Mouse (Mus musculus) cerebellum, adult 2 months (tissue): ENCODE measurements around the gene Lamc3. TPM values are rescaled to one million over a fixed set of nuclear protein-coding genes. Genes with fewer than 3 reads are reported as not detected.

Experiments
- DNase-seq, 2 experiments: peaks; one replicate each; pipeline ENCODE4 v3.0.0; 2021
- H3K27ac ChIP-seq: fragments of 200-500 bp; 2 replicates; pipeline ENCODE4 v1.5.1; 2012; ENCODE audit warnings: low read length, control low read depth, inconsistent platforms; ENCODE audit not compliant: insufficient read depth
- H3K27me3 ChIP-seq: fragments of 200-500 bp; 2 replicates; pipeline ENCODE4 v1.6.1; 2012; ENCODE audit warnings: inconsistent platforms, mild to moderate bottlenecking, low read length, moderate library complexity; ENCODE audit not compliant: control insufficient read depth, insufficient read depth
- H3K4me1 ChIP-seq: fragments of 200-500 bp; 2 replicates; pipeline ENCODE4 v1.6.1; 2011; ENCODE audit warnings: low read length; ENCODE audit not compliant: control insufficient read depth, insufficient read depth
- H3K4me3 ChIP-seq: fragments of 200-500 bp; replicated peaks from 2 replicates; pipeline ENCODE3; 2011; ENCODE audit warnings: mild to moderate bottlenecking, low read depth, low read length, control low read depth; ENCODE audit not compliant: insufficient read depth
- CTCF ChIP-seq: fragments of 200-500 bp; IDR thresholded peaks from 2 replicates; pipeline ENCODE4 v1.5.1; 2011; ENCODE audit warnings: low read depth, mild to moderate bottlenecking, control low read depth, low read length, moderate library complexity, borderline replicate concordance; ENCODE audit not compliant: insufficient read depth
- POLR2A ChIP-seq: fragments of 200-500 bp; IDR thresholded peaks from 2 replicates; pipeline ENCODE4 v1.6.1; 2011; ENCODE audit warnings: low read length, control low read depth, borderline replicate concordance; ENCODE audit not compliant: insufficient read depth
- WGBS: fragments of 180-500 bp; shearing (Covaris S2); methylation state at CpG from one replicate; pipeline ENCODE4 v1.1.7; 2018; 5-methylcytosine and 5-hydroxymethylcytosine counted together
- polyA plus RNA-seq: library from polyadenylated mRNA; depleted of rRNA; stranded (reverse); fragments of >200 nt; gene quantifications from 2 replicates; pipeline ENCODE4 v1.2.3, GENCODE M21; 2012

Gene Lamc3
- polyA plus RNA-seq, 1 experiment, result 3.8 TPM

- Histone ChIP-seq H3K27me3 (peaks cover 5% of the 10 kb centered on the region; the same call in 1 of the 2 replicates), H3K4me3 (no peak overlapping the region), H3K27ac (no peak overlapping the region), H3K4me1 (peaks cover 5% of the 10 kb centered on the region)
- WGBS, result 59% methylated on average over 2 of the region's 2 CpGs
- TF ChIP-seq CTCF (no peak), POLR2A (no peak)
- DNase-seq, result no peak
Measured at GRCm38 (mm10) chr2:31945580-31945979, 58.5 kb downstream of the Lamc3 start.

GRCm38 (mm10) chr2:31948392-31948791, 61.3 kb downstream of the Lamc3 start:
- DNase-seq, result no peak
- Histone ChIP-seq H3K27ac (no peak overlapping the region), H3K4me3 (no peak overlapping the region), H3K4me1 (peaks cover 5% of the 10 kb centered on the region), H3K27me3 (peaks cover 6% of the 10 kb centered on the region; the same call in 1 of the 2 replicates)
- no peak for TF ChIP-seq CTCF
- no peak for TF ChIP-seq POLR2A
- 75% methylated on average over 6 of the region's 6 CpGs for WGBS

GRCm38 (mm10) chr2:31948801-31949200, 61.7 kb downstream of the Lamc3 start:
- Histone ChIP-seq H3K4me1 (peaks cover 5% of the 10 kb centered on the region), H3K27ac (no peak overlapping the region), H3K27me3 (peaks cover 6% of the 10 kb centered on the region; the same call in 1 of the 2 replicates), H3K4me3 (no peak overlapping the region)
- WGBS, result 75% methylated on average over 6 of the region's 6 CpGs
- TF ChIP-seq CTCF (no peak), POLR2A (no peak)
- no peak for DNase-seq

- WGBS, result 1% methylated on average over 64 of the region's 66 CpGs
- peaks cover 16% of the 10 kb centered on the region for H3K4me1 ChIP-seq
Measured at GRCm38 (mm10) chr2:31950058-31950871, 63.2 kb downstream of the Lamc3 start, which contains the start of gene Aif1l. TSS of gene Aif1l (plus strand) at chr2:31950139.

GRCm38 (mm10) chr2:31950966-31951365, 63.9 kb downstream of the Lamc3 start:
- H3K27ac ChIP-seq, result no peak overlapping the region
- H3K4me3 ChIP-seq, result no peak overlapping the region
- 49% methylated on average over 9 of the region's 9 CpGs for WGBS
- DNase-seq, result no peak
- H3K27me3 ChIP-seq, result peaks cover 6% of the 10 kb centered on the region; the same call in 1 of the 2 replicates
- TF ChIP-seq POLR2A (no peak), CTCF (no peak)
- H3K4me1 ChIP-seq, result peaks cover 16% of the 10 kb centered on the region

More at GRCm38 (mm10) chr2:31950058-31950871, 63.2 kb downstream of the Lamc3 start, which contains the start of gene Aif1l:
- no peak for DNase-seq
- TF ChIP-seq CTCF, result no peak
- TF ChIP-seq POLR2A, result no peak
- Histone ChIP-seq H3K27ac (no peak within 1 kb of the TSS), H3K27me3 (peaks cover 6% of the 10 kb centered on the region; the same call in 1 of the 2 replicates), H3K4me3 (peak within 1 kb of the TSS; percentile 40)

GRCm38 (mm10) chr2:31952236-31952635, 65.1 kb downstream of the Lamc3 start:
- no peak for DNase-seq
- peaks cover 6% of the 10 kb centered on the region; the same call in 1 of the 2 replicates for H3K27me3 ChIP-seq
- H3K4me1 ChIP-seq, result peaks cover 16% of the 10 kb centered on the region
- TF ChIP-seq POLR2A, result no peak
- TF ChIP-seq CTCF, result no peak
- H3K27ac ChIP-seq, result no peak overlapping the region
- H3K4me3 ChIP-seq, result no peak overlapping the region
- WGBS, result 23% methylated on average over 10 of the region's 10 CpGs

GRCm38 (mm10) chr2:31952725-31953124, 65.6 kb downstream of the Lamc3 start:
- DNase-seq, result no peak
- peaks cover 6% of the 10 kb centered on the region; the same call in 1 of the 2 replicates for H3K27me3 ChIP-seq
- no peak overlapping the region for H3K27ac ChIP-seq
- no peak for TF ChIP-seq POLR2A
- TF ChIP-seq CTCF, result no peak
- 61% methylated on average over 3 of the region's 3 CpGs for WGBS
- peaks cover 16% of the 10 kb centered on the region for H3K4me1 ChIP-seq
- H3K4me3 ChIP-seq, result no peak overlapping the region

- H3K4me1 ChIP-seq, result peaks cover 16% of the 10 kb centered on the region
- H3K4me3 ChIP-seq, result no peak overlapping the region
- TF ChIP-seq POLR2A (no peak), CTCF (no peak)
- H3K27ac ChIP-seq, result no peak overlapping the region
- DNase-seq, result no peak
- peaks cover 6% of the 10 kb centered on the region; the same call in 1 of the 2 replicates for H3K27me3 ChIP-seq
- WGBS, result 95% methylated on average over 8 of the region's 8 CpGs
Measured at GRCm38 (mm10) chr2:31953687-31954086, 66.6 kb downstream of the Lamc3 start.
